Mouse (Mus musculus) embryonic facial prominence, embryonic 13.5 days (tissue): ENCODE results near the gene Zkscan2. TPM values are rescaled to one million over a fixed set of nuclear protein-coding genes. Genes with fewer than 3 reads are reported as not detected.

Experiments used
- ATAC-seq: fragments of 200-750 bp; cut with Nextera tagmentation; 2 replicates; pipeline ENCODE4 v1.8.0; 2017; ENCODE audit warnings: low read depth; ENCODE audit not compliant: insufficient number of reproducible peaks, insufficient read depth, low FRiP score, low TSS enrichment
- H3K27ac ChIP-seq: fragments of 300-500 bp; sonication (generic); 2 replicates; pipeline ENCODE4 v1.5.1; 2015; ENCODE audit warnings: moderate library complexity, mild to moderate bottlenecking, inconsistent platforms
- H3K27me3 ChIP-seq: fragments of 300-500 bp; sonication (generic); 2 replicates; pipeline ENCODE4 v1.6.1; 2015; ENCODE audit warnings: mild to moderate bottlenecking, inconsistent platforms
- H3K36me3 ChIP-seq: fragments of 300-500 bp; sonication (generic); 2 replicates; pipeline ENCODE4 v1.6.1; 2015; ENCODE audit warnings: mild to moderate bottlenecking, inconsistent platforms
- H3K4me1 ChIP-seq: fragments of 300-500 bp; sonication (generic); 2 replicates; pipeline ENCODE4 v1.6.1; 2015; ENCODE audit warnings: inconsistent platforms
- H3K4me2 ChIP-seq: fragments of 300-500 bp; sonication (generic); 2 replicates; pipeline ENCODE4 v1.6.1; 2015; ENCODE audit warnings: moderate library complexity, mild to moderate bottlenecking, inconsistent platforms
- H3K4me3 ChIP-seq: fragments of 300-500 bp; sonication (generic); 2 replicates; pipeline ENCODE4 v1.5.1; 2015; ENCODE audit warnings: mild to moderate bottlenecking, inconsistent platforms
- H3K9ac ChIP-seq: fragments of 300-500 bp; sonication (generic); 2 replicates; pipeline ENCODE4 v1.6.1; 2015; ENCODE audit warnings: mild to moderate bottlenecking, inconsistent platforms
- H3K9me3 ChIP-seq: fragments of 300-500 bp; sonication (generic); 2 replicates; pipeline ENCODE4 v1.6.1; 2016; ENCODE audit warnings: inconsistent platforms
- WGBS: fragments of 180-500 bp; shearing (Covaris S2); methylation state at CpG from one replicate; pipeline ENCODE4 v1.1.7; 2015; ENCODE audit warnings: mixed read lengths; 5-methylcytosine and 5-hydroxymethylcytosine counted together
- polyA plus RNA-seq: library from polyadenylated mRNA; unstranded; fragments of >200 nt; fragmentation: Nextera tagmentation; extraction: Ambion mirVana; gene quantifications from 2 replicates; pipeline ENCODE4 v1.2.1, GENCODE M21; 2015

Zkscan2 gene
- polyA plus RNA-seq = 5.8 and 7.1 TPM in 2 replicates

DNA sequence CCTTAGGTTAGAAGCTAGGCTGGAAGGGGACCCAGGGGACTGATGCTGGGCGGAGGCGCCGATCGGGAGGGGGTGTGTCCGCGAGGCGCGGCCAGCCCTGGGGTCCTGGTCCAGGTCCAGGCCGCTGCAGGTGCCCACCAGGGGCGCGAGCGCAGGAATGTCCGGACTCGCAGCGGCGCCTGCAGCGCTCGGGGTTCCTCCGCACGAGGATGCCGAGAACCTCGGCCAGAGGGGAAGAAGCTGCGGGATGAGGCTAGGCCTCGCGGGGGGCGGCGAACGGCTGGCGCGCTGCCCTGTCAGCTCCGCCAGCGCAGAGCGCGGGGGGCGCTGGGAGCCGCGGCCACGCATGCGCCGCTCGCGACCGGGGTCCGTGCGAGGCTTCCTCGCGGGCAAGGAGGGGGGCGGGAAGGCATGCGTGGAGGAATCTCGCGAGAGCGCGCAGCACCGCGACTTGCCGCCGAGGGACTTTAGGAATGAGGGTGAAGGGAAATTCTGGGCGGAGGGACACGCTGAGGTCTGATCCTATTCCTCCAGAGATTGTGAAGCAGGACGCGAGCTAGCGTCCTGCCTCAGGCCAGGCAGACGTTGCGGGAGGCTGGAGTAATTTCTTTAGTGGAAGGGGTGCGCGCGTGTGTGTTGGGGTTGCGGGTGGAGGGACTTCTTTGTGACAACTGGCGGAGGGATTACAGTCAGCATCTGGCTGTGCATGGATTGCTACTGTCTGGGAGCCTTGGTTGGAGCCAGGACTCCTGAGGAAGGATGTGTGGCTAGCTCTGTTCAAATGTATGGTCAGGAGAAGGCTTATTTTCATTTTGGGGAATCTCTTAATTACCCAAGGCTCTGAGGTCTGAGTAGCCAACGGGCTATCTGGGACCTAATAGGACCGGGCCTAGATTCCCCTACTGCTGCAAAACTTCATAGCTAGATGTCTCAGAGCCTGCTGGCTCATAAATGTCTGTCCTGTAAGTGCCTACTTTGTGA lies at the start of gene Zkscan2:
TSS of gene Zkscan2 (minus strand) at position 211 of the 981 bp plus-strand sequence.
- H3K9me3 ChIP-seq = no peaks in the 10 kb centered on the region
- H3K27ac ChIP-seq = peak within 1 kb of the TSS; percentile 82
- 1% methylated on average over 64 of the region's 71 CpGs for WGBS
- H3K36me3 ChIP-seq = peaks cover 20% of the 10 kb centered on the region
- peak within 1 kb of the TSS; percentile 85 for H3K9ac ChIP-seq
- peak within 1 kb of the TSS; percentile 73 for H3K4me3 ChIP-seq
- peaks cover 22% of the 10 kb centered on the region for H3K4me1 ChIP-seq
- H3K4me2 ChIP-seq = peak within 1 kb of the TSS; percentile 91
- peak; percentile 84 for ATAC-seq
- no peaks in the 10 kb centered on the region for H3K27me3 ChIP-seq

DNA sequence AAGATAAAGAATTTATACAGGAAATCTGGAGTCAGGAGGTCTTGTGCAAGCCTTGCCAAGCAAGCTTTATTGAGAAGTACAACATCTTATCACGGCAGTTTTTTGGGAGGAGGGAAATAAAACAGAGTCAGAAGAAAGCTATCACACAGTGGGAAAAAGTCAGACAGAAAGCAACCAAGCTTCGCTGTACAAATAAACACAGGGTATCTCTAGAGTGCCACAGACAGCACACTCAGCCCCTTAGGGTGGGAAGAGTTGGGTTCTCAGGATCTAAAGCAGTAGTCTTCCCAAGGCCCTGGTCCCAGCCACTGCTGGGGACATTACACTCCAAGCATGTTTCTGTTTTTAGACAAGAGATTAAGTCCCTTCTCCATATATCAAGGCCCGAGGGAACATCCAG lies 28.9 kb upstream of the Zkscan2 start:
- Histone ChIP-seq H3K27ac (no peak overlapping the region), H3K36me3 (no peaks in the 10 kb centered on the region), H3K4me1 (peaks cover 3% of the 10 kb centered on the region; the same call in 1 of the 2 replicates), H3K9me3 (0 out of 2 replicates have a peak, but pooled peaks cover 7% of the 10 kb centered on the region), H3K4me2 (no peak overlapping the region), H3K9ac (no peak overlapping the region), H3K4me3 (no peak overlapping the region), H3K27me3 (peaks cover 2% of the 10 kb centered on the region; the same call in 1 of the 2 replicates)
- WGBS = 82% methylated on average over 3 of the region's 3 CpGs
- ATAC-seq = no peak

DNA sequence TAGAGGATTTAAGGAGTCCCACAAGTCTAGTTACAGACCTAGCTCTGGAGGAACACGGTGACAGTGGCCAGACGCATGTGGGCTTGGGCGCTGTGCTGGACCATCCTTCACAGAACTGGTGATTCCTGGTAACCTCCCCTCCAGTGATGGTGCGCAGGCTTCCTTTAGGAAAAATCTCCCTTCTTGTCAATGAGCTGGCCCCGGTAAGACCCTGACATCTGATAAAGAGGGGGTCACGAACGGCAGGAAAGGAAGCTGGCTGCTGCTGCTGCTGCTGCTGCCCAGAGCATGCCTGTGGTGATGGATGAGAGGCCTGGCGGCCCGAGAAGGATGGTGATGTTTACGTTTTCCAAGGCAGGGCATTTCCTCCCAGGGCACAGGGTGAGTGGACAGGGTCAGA lies 25.5 kb upstream of the Zkscan2 start:
- H3K9me3 ChIP-seq = no peaks in the 10 kb centered on the region
- 48% methylated on average over 10 of the region's 10 CpGs for WGBS
- no peak overlapping the region for H3K27ac ChIP-seq
- no peak overlapping the region for H3K9ac ChIP-seq
- peaks cover 3% of the 10 kb centered on the region; the same call in 1 of the 2 replicates for H3K4me1 ChIP-seq
- H3K4me2 ChIP-seq = no peak overlapping the region
- H3K36me3 ChIP-seq = no peaks in the 10 kb centered on the region
- no peak overlapping the region for H3K4me3 ChIP-seq
- ATAC-seq = no peak
- peaks cover 2% of the 10 kb centered on the region; the same call in 1 of the 2 replicates for H3K27me3 ChIP-seq

DNA sequence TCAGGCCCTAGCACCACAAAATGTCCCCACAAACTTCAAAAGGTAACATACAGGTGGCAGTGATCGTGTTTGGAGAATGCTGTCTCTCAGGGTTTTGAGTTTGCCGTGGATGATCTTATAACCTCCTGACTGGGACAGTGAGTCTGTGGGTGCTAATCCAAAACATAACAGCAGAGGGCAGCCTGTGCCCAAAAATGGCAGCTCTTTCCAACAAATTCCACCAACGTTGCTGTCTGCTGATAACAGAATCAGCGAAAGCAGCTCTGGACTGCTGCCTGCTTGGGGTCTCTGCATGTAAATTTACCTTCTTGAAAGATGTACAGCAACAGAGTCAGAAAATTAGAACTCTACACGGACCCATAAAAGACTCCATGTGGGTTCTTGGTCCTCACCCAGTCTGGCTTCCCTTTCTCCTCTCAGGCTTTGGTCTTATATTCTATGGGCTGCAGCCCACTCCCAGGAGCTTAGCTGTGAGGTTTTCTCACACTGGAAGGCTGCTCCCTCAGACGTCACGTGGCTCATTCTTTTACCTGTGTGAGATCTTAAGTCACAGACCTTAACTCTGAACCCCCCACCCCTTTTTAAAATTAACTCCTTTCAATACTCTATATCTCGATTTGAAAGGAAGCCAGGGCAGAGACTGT lies 24.1 kb upstream of the Zkscan2 start:
- no peaks in the 10 kb centered on the region for H3K9me3 ChIP-seq
- no peak overlapping the region for H3K4me3 ChIP-seq
- peaks cover 2% of the 10 kb centered on the region; the same call in 1 of the 2 replicates for H3K27me3 ChIP-seq
- H3K9ac ChIP-seq = no peak overlapping the region
- no peak overlapping the region for H3K27ac ChIP-seq
- no peaks in the 10 kb centered on the region for H3K36me3 ChIP-seq
- H3K4me1 ChIP-seq = peaks cover 3% of the 10 kb centered on the region; the same call in 1 of the 2 replicates
- no peak overlapping the region for H3K4me2 ChIP-seq
- WGBS = 23% methylated on average over 8 of the region's 8 CpGs
- ATAC-seq = no peak

DNA sequence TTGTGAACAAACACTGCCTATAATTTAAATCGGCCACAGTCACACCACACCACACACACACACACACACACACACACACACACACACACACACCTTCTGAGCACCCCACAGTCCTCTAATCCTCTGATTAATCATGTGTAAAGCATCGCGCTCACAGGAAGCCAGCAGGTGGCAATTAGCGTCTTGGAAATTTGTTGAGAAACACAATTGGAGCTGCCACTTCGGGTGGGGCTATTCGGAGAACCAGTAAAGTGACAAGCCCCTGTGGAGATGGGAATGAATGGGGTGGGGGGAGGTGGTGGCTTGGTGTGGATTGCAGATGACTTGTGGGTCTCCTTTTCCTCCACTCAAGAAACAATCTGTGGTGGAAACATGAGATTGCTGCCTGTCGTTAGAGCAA lies 7.7 kb upstream of the Zkscan2 start:
- Histone ChIP-seq H3K4me3 (no peak overlapping the region), H3K9me3 (0 out of 2 replicates have a peak, but pooled peaks cover 13% of the 10 kb centered on the region), H3K4me1 (no peaks in the 10 kb centered on the region), H3K36me3 (no peaks in the 10 kb centered on the region), H3K27me3 (no peaks in the 10 kb centered on the region), H3K9ac (no peak overlapping the region), H3K27ac (no peak overlapping the region), H3K4me2 (no peak overlapping the region)
- ATAC-seq = no peak
- 81% methylated on average over 7 of the region's 7 CpGs for WGBS

DNA sequence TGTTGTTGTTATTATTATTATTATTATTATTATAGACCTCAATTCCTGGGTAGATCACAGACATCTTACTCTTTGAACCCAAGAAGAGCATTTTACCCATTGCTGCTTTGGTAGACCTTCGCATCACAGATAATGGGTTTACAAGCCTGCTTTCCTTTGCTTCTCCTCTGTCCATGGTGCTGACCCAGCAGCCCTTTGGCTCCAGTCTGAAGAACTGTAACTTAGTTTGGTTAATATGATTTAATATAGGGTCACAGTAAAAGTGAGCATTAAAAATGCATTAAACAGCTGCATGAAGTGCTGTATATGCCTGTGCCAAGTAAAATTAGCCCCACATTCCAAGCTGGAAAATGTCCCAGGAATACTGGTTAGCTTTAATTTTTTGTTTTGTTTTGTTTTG lies 3.1 kb upstream of the Zkscan2 start:
- Histone ChIP-seq H3K4me2 (no peak overlapping the region), H3K4me1 (peaks cover 22% of the 10 kb centered on the region), H3K4me3 (no peak overlapping the region), H3K27ac (no peak overlapping the region), H3K36me3 (no peaks in the 10 kb centered on the region), H3K9ac (no peak overlapping the region), H3K27me3 (no peaks in the 10 kb centered on the region), H3K9me3 (0 out of 2 replicates have a peak, but pooled peaks cover 13% of the 10 kb centered on the region)
- ATAC-seq = no peak
- WGBS = 36% methylated on average over 1 of the region's 1 CpGs

DNA sequence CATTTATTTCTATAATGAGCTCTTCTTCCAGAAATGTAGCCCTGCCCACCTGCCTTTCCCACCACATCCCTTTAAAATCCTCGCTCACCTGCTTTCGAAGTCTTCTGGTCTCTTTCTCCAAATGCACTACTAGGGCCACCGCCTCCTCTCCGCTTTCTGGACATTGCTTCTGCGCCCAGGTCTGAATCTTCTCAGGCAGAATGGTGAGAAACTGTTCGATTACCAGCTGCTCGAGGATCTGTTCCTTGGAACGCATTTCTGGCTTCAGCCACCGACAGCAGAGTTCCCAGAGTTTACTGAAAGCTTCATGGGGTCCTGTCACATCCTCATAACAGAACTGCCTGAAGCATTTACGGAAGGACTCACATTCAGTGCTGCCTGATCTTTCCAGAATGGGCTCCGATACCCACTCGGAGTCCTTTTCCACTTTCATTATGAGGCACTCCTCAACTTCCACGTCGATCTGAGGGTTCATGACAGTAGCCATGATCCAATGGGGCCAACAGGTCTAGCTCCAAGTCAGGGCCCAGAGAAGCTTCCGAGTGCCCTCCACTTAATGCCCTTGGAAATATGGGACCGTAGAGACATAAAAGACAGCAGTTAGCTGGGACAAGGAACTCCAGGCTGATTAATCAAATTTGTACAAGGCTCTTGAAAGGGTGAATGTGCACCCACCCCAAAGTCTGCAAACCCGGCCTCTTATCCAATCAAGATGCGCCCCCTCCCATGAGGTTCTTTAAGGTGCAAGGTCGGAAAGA lies 589 bp downstream of the Zkscan2 start:
- H3K9ac ChIP-seq = peak overlapping the region; percentile 85
- no peaks in the 10 kb centered on the region for H3K27me3 ChIP-seq
- WGBS = 37% methylated on average over 19 of the region's 19 CpGs
- H3K4me3 ChIP-seq = peak overlapping the region; percentile 73
- H3K4me1 ChIP-seq = peaks cover 22% of the 10 kb centered on the region
- no peaks in the 10 kb centered on the region for H3K9me3 ChIP-seq
- H3K27ac ChIP-seq = no peak overlapping the region
- H3K4me2 ChIP-seq = peak overlapping the region; percentile 91
- no peak; the same call in 1 of the 2 replicates for ATAC-seq
- H3K36me3 ChIP-seq = peaks cover 28% of the 10 kb centered on the region

DNA sequence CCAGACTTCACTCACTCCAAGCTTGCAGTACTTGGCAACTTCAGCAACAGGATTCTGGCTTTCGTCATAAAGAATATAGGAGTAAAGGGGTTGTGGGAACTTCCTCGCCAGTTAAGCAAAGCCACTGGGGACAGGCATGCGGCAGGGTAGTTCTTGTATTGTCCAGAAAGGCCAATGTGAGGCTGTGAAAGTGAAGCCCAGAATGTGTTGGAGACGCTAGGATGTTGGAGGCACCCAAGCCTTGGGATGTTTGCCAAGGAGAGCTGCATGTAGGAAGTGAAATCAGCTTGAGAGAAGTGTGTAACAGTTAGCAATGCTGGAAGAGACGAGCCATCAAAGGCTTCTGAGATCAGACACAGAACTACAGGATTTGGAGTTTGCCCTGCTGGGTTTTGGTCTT lies 12.5 kb downstream of the Zkscan2 start:
- Histone ChIP-seq H3K4me2 (no peak overlapping the region), H3K4me3 (no peak overlapping the region), H3K27ac (no peak overlapping the region), H3K27me3 (no peaks in the 10 kb centered on the region), H3K9ac (no peak overlapping the region), H3K9me3 (no peaks in the 10 kb centered on the region), H3K36me3 (peaks cover 28% of the 10 kb centered on the region), H3K4me1 (no peaks in the 10 kb centered on the region)
- ATAC-seq = no peak
- WGBS = 82% methylated on average over 5 of the region's 5 CpGs

DNA sequence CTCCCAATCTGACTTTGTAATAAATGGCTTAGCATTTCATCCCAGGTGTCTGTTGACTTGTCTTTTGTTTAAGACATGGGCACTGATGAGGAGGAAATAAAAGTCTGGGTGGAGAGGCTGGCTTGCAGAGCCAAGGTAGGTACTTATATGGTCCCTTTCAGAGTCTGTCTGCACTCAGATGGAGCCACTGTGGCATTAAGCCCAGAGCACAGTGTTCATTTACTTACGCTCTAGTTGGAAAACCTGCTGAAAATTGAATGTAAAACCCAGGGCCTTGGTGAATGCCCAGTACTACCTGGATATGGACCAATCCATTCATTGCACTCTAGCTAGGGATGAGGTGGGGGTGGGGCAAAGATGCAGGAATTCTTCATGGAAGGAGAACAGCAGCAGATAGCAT lies 32.3 kb downstream of the Zkscan2 start:
- H3K9ac ChIP-seq = no peak overlapping the region
- H3K4me2 ChIP-seq = no peak overlapping the region
- 88% methylated on average over 1 of the region's 1 CpGs for WGBS
- no peak overlapping the region for H3K27ac ChIP-seq
- no peak for ATAC-seq
- H3K36me3 ChIP-seq = no peaks in the 10 kb centered on the region
- H3K4me3 ChIP-seq = no peak overlapping the region
- H3K4me1 ChIP-seq = no peaks in the 10 kb centered on the region
- H3K27me3 ChIP-seq = no peaks in the 10 kb centered on the region
- no peaks in the 10 kb centered on the region for H3K9me3 ChIP-seq

DNA sequence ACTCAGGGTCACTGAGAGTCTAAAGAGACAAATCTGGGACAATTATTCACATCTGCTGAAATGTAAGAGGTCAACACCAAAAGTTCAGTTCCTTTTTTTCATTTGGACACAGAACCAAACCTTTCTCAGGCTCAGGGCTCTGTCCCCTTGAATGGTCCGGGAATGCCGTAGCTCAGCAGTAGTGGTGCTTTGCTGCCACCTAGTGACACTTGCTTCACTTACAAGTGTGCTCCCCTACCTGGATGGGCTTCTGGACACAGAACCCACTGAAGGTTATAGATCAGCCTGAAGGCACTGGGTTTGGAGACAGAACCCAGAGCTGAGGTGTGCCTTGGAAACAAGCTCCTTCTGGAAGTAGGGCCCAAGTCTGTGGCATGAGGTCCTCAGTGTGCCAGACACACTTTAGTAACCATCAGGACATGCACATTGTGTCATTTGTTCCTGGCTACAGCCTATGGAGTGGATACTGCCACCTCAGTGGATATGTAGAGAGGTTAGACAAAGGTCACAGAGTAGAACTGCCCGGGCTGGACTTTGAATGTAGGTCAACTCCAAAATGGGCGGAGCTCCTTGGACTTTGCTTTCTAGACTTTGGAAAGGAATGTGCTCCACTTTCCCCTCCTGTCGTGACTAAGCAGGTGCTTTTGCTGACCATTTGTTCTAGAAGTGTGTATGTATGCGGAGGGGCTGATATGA lies 34.4 kb downstream of the Zkscan2 start:
- H3K4me1 ChIP-seq = no peaks in the 10 kb centered on the region
- H3K9me3 ChIP-seq = no peaks in the 10 kb centered on the region
- 37% methylated on average over 6 of the region's 6 CpGs for WGBS
- H3K27me3 ChIP-seq = no peaks in the 10 kb centered on the region
- no peak overlapping the region for H3K4me2 ChIP-seq
- H3K4me3 ChIP-seq = no peak overlapping the region
- ATAC-seq = 0 out of 2 replicates have a peak, but pooled peaks have one; percentile 46
- H3K27ac ChIP-seq = no peak overlapping the region
- H3K9ac ChIP-seq = no peak overlapping the region
- H3K36me3 ChIP-seq = no peaks in the 10 kb centered on the region

DNA sequence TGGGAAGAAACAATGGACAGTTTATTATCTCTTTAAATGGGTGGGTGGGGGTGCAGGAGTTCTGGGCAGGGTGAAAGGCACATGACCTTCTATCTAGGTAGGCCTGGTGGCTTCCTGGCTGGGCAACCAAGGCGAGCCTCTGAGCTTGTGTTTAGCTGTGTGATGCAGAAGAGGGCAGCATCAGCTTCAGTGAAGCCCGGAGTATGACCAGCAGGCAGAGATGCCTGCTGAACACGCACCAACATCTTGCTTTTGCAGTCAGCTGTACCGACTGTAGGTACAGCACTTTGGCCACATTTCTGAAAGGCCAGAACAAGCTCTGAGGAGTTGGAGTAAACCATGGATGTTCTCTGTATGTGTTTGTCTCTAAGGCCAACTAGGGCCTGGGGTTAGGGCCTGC lies 36.7 kb downstream of the Zkscan2 start:
- no peak overlapping the region for H3K4me3 ChIP-seq
- no peak overlapping the region for H3K4me2 ChIP-seq
- H3K4me1 ChIP-seq = no peaks in the 10 kb centered on the region
- 84% methylated on average over 4 of the region's 4 CpGs for WGBS
- no peak overlapping the region for H3K9ac ChIP-seq
- H3K27ac ChIP-seq = no peak overlapping the region
- no peaks in the 10 kb centered on the region for H3K27me3 ChIP-seq
- no peak for ATAC-seq
- H3K9me3 ChIP-seq = no peaks in the 10 kb centered on the region
- no peaks in the 10 kb centered on the region for H3K36me3 ChIP-seq
